17 mouse cellular contexts compared by ENCODE assay signal in the genomic region with DNA sequence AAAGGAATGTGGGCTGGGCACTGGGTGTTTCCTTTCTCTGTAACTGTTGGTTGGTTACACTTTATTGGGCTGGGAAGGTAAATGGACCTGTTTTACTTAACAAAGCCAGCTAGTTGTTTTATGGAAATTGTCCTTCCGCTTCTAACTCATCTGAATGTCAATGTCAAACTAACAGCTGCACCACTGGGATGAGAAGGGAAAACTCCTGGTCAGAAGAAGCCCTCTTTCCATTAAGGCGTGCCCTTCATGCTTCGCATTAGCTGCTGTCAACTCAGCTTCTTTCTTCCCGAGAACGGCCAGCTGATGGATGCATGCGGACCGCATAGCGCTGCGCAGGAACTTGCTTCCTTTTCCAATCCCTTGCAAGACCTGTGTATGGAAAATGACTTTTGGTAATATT.
DNase-seq lines count a peak whose midpoint lies in the region; ATAC-seq and TF ChIP-seq lines count a peak whose summit lies in the region.
"Had no signal": no experiment of that assay in that cellular context is flagged by ENCODE, and none has a peak within 500 bp of the region (broad histone marks: within the 10 kb centered on the region; RNA-seq: fewer than 3 reads in every experiment).

No protein-coding gene starts in this region.

- H3K4me1 ChIP-seq in embryonic facial prominence, embryonic 13.5 days: peaks cover 14% of the 10 kb centered on the region
- H3K4me1 ChIP-seq in embryonic facial prominence, embryonic 10.5 days: peaks cover 38% of the 10 kb centered on the region
- H3K4me1 ChIP-seq in E14TG2a.4 (replicated peaks; ENCODE audit: low read depth, low read length): peaks cover 44% of the 10 kb centered on the region
- H3K4me1 ChIP-seq in hindbrain, embryonic 10.5 days (replicated peaks): peaks cover 13% of the 10 kb centered on the region; the same call in 1 of the 2 replicates
- peaks cover 8% of the 10 kb centered on the region; the same call in 1 of the 2 replicates for H3K4me1 ChIP-seq in midbrain, embryonic 12.5 days

- no peak for DNase-seq in embryonic facial prominence, embryonic 10.5 days (ENCODE audit: low spot score)
- peak; percentile 9 for DNase-seq in hindbrain, embryonic 10.5 days (ENCODE audit: low spot score)
- no peak for DNase-seq in adrenal gland, adult 2 months
- DNase-seq: adrenal gland, postnatal 14 days; cerebellum, adult 11-12 months; forebrain, postnatal 0 days; heart, adult 11 months; kidney, adult 8-10 months; lung, postnatal 14 days; thymus, adult 2 months had no signal

- H3K27ac ChIP-seq in embryonic facial prominence, embryonic 13.5 days: no peak overlapping the region
- no peak overlapping the region; the same call in 1 of the 2 replicates for H3K27ac ChIP-seq in embryonic facial prominence, embryonic 10.5 days (replicated peaks)
- H3K27ac ChIP-seq in hindbrain, embryonic 10.5 days: no peak overlapping the region
- no peak overlapping the region for H3K27ac ChIP-seq in midbrain, embryonic 12.5 days (replicated peaks)
- H3K27ac ChIP-seq: embryonic facial prominence, embryonic 12.5 days; limb, embryonic 15.5 days had no signal

- no peaks in the 10 kb centered on the region for H3K9me3 ChIP-seq in embryonic facial prominence, embryonic 13.5 days
- H3K9me3 ChIP-seq in embryonic facial prominence, embryonic 10.5 days: no peaks in the 10 kb centered on the region
- H3K9me3 ChIP-seq in E14TG2a.4 (ENCODE audit: low read length): peaks cover 8% of the 10 kb centered on the region; the same call in 1 of the 2 replicates
- H3K9me3 ChIP-seq in hindbrain, embryonic 10.5 days: no peaks in the 10 kb centered on the region
- no peaks in the 10 kb centered on the region for H3K9me3 ChIP-seq in midbrain, embryonic 12.5 days
- H3K9me3 ChIP-seq: embryonic facial prominence, embryonic 12.5 days; limb, embryonic 15.5 days had no signal

- no peak for TF ChIP-seq CTCF in E14TG2a.4 (conservative IDR thresholded peaks at IDR 0.05; ENCODE audit: low read length)

- no peak for ATAC-seq in embryonic facial prominence, embryonic 13.5 days (ENCODE audit: insufficient number of reproducible peaks, insufficient read depth, low FRiP score, low TSS enrichment, low read depth)
- no peak for ATAC-seq in midbrain, embryonic 12.5 days (ENCODE audit: low FRiP score, low read depth)
- no peak for ATAC-seq in granulocyte monocyte progenitor cell, adult 5-6 weeks (replicated peaks; ENCODE audit: poor library complexity, severe bottlenecking)
- ATAC-seq in activated CD4-positive, CD25-positive, alpha-beta regulatory T cell, adult 4 months: no peak
- ATAC-seq: forebrain, postnatal 0 days had no signal

- 34% methylated on average over 9 of the region's 9 CpGs for WGBS in embryonic facial prominence, embryonic 13.5 days
- 42% methylated on average over 9 of the region's 9 CpGs for WGBS in embryonic facial prominence, embryonic 10.5 days
- WGBS in hindbrain, embryonic 10.5 days: 34% methylated on average over 9 of the region's 9 CpGs
- WGBS in midbrain, embryonic 12.5 days: 37% methylated on average over 9 of the region's 9 CpGs

- peak overlapping the region; percentile 38 for H3K4me2 ChIP-seq in embryonic facial prominence, embryonic 13.5 days
- peak overlapping the region; percentile 27; the same call in 1 of the 2 replicates for H3K4me2 ChIP-seq in midbrain, embryonic 12.5 days (replicated peaks)
- H3K4me2 ChIP-seq: embryonic facial prominence, embryonic 12.5 days; limb, embryonic 15.5 days had no signal

- H3K9ac ChIP-seq in embryonic facial prominence, embryonic 13.5 days: no peak overlapping the region
- no peak overlapping the region for H3K9ac ChIP-seq in midbrain, embryonic 12.5 days (replicated peaks)
- H3K9ac ChIP-seq: embryonic facial prominence, embryonic 12.5 days; forebrain, postnatal 0 days; limb, embryonic 15.5 days had no signal

- no peaks in the 10 kb centered on the region for H3K36me3 ChIP-seq in embryonic facial prominence, embryonic 13.5 days
- H3K36me3 ChIP-seq in embryonic facial prominence, embryonic 10.5 days (replicated peaks): no peaks in the 10 kb centered on the region
- no peaks in the 10 kb centered on the region for H3K36me3 ChIP-seq in E14TG2a.4 (ENCODE audit: insufficient read depth, low read length)
- no peaks in the 10 kb centered on the region for H3K36me3 ChIP-seq in hindbrain, embryonic 10.5 days
- H3K36me3 ChIP-seq in midbrain, embryonic 12.5 days: no peaks in the 10 kb centered on the region
- H3K36me3 ChIP-seq: embryonic facial prominence, embryonic 12.5 days; limb, embryonic 15.5 days had no signal

- no peaks in the 10 kb centered on the region for H3K27me3 ChIP-seq in embryonic facial prominence, embryonic 13.5 days
- no peaks in the 10 kb centered on the region for H3K27me3 ChIP-seq in embryonic facial prominence, embryonic 10.5 days (replicated peaks; ENCODE audit: low read depth, poor library complexity, severe bottlenecking)
- H3K27me3 ChIP-seq in E14TG2a.4 (ENCODE audit: insufficient read depth, low read length): no peaks in the 10 kb centered on the region
- no peaks in the 10 kb centered on the region for H3K27me3 ChIP-seq in hindbrain, embryonic 10.5 days (ENCODE audit: insufficient read depth, poor library complexity, severe bottlenecking)
- no peaks in the 10 kb centered on the region for H3K27me3 ChIP-seq in midbrain, embryonic 12.5 days
- H3K27me3 ChIP-seq: embryonic facial prominence, embryonic 12.5 days; limb, embryonic 15.5 days had no signal

- no peak overlapping the region for H3K4me3 ChIP-seq in embryonic facial prominence, embryonic 13.5 days
- no peak overlapping the region for H3K4me3 ChIP-seq in embryonic facial prominence, embryonic 10.5 days
- peak overlapping the region; percentile 45 for H3K4me3 ChIP-seq in E14TG2a.4 (replicated peaks; ENCODE audit: low read length)
- no peak overlapping the region for H3K4me3 ChIP-seq in hindbrain, embryonic 10.5 days
- no peak overlapping the region for H3K4me3 ChIP-seq in midbrain, embryonic 12.5 days
- H3K4me3 ChIP-seq: embryonic facial prominence, embryonic 12.5 days; limb, embryonic 15.5 days had no signal
